ENCODE assay signal across 20 mouse cellular contexts in the genomic region with DNA sequence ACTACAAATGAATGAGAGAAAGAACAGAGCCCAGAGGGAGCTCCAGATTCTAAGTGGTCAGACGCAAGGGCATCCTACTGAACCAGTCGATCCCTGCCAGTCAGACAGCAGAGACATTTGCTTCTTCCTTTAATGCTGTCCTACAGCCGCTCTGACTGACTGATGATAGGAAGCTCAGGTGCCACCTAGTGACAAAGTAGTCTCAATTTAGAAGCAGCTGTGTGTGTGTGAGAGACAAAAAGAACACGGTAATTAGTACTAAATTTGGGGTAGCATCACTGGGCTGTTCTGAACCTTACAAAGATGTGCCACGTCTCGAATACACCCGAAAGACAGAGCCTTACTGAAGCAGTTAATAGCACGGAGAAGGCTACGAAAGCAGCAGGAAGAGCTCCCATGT. TPM values are rescaled to one million over a fixed set of nuclear protein-coding genes. Genes with fewer than 3 reads are reported as not detected.
"Had no signal": no experiment of that assay in that cellular context is flagged by ENCODE, and none has a peak within 500 bp of the region (broad histone marks: within the 10 kb centered on the region; RNA-seq: fewer than 3 reads in every experiment).

No protein-coding gene starts in this region.

- H3K4me2 ChIP-seq: intestine, embryonic 15.5 days; liver, embryonic 11.5 days; liver, embryonic 15.5 days; midbrain, embryonic 12.5 days; neural tube, embryonic 15.5 days; stomach, embryonic 15.5 days had no signal

- H3K9me3 ChIP-seq: intestine, embryonic 15.5 days; limb, embryonic 10.5 days; liver, embryonic 15.5 days; megakaryocyte, embryonic 14.5 days; midbrain, embryonic 12.5 days; neural tube, embryonic 15.5 days; stomach, embryonic 15.5 days had no signal

- H3K4me1 ChIP-seq: intestine, embryonic 15.5 days; limb, embryonic 10.5 days; liver, embryonic 15.5 days; midbrain, embryonic 12.5 days; neural tube, embryonic 15.5 days; stomach, embryonic 15.5 days had no signal

- H3K27ac ChIP-seq: intestine, embryonic 15.5 days; limb, embryonic 10.5 days; liver, embryonic 15.5 days; macrophage; midbrain, embryonic 12.5 days; neural tube, embryonic 15.5 days; stomach, embryonic 15.5 days had no signal

- H3K9ac ChIP-seq: intestine, embryonic 15.5 days; liver, embryonic 15.5 days; midbrain, embryonic 12.5 days; neural tube, embryonic 15.5 days; stomach, embryonic 15.5 days had no signal

- DNase-seq: kidney, adult 18-20 months; kidney, postnatal 10 days; kidney, postnatal 4 days; lung, adult 2 months; right cerebral cortex, postnatal 14 days had no signal

- ATAC-seq: intestine, embryonic 15.5 days; lung, postnatal 0 days; midbrain, embryonic 16.5 days had no signal

- H3K4me3 ChIP-seq: intestine, embryonic 15.5 days; limb, embryonic 10.5 days; liver, embryonic 15.5 days; megakaryocyte, embryonic 14.5 days; midbrain, embryonic 12.5 days; neural tube, embryonic 15.5 days; stomach, embryonic 15.5 days had no signal

- H3K27me3 ChIP-seq: intestine, embryonic 15.5 days; liver, embryonic 15.5 days; megakaryocyte, embryonic 14.5 days; midbrain, embryonic 12.5 days; neural tube, embryonic 15.5 days; stomach, embryonic 15.5 days had no signal

RNA-seq across cellular contexts. Expression of a gene that starts 54.8 kb away (rescaled TPM):
- total RNA-seq: layer of hippocampus, adult 8-10 months had no signal
- polyA plus RNA-seq: intestine, embryonic 15.5 days; kidney, embryonic 14.5 days; limb, embryonic 10.5 days; liver, embryonic 11.5 days; liver, embryonic 15.5 days; lung, postnatal 0 days; macrophage; midbrain, embryonic 12.5 days; neural tube, embryonic 11.5 days; neural tube, embryonic 15.5 days; spleen, adult 2 months; stomach, embryonic 15.5 days had no signal
